Mouse (Mus musculus): ENCODE data around the gene Cactin. TPM values are rescaled to one million over a fixed set of nuclear protein-coding genes. Genes with fewer than 3 reads are reported as not detected.

The Cactin gene
- polyA plus RNA-seq, 1 experiment from 2014 or later, result 18.7 TPM

DNA sequence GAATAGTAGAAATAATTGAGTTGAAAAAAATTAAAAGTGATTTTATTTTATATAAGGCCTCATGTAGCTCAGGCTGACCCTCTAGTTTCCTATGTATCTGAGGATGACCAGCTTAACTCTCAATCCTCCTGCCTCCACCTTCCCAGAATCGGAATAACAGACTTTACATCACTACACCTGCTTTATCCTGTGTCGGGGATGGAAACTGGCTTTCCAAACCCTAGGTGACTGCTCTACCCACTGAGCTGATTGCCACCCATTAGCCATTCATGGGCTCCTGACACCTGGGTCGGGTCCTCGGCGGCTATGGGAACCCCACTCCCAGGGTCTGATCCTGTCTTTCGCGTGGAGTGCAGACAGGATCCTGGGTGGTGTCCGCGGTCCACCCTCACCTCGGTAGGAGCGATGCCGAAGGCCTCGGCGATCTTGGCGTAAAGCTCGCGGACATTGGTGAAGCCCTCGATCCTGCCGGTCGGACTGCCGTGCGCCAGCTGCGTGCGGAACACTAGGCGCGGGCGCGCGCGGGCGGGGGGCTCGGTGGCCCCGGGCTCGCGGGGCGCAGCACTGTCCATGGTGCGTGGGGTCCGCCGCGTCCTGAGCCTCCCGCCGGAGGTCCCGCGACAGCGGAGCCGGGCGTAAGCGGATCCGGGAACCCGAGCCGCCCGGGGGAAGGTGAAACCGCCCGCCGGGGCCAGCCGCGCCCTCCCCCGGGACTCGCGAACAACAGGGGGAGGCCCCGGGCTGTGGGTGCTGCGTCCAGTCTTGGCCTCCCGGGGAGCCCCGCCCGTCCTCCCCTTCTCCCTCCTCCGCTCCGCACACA, 22.0 kb downstream of the Cactin start, which contains the start of gene Gipc3:
Gene Gipc3 (minus strand): TSS at position 581 of the 820 bp plus-strand sequence.
- WGBS (ENCODE audit: insufficient replicate concordance), result 6% methylated on average over 54 of the region's 67 CpGs
- H3K4me2 ChIP-seq (ENCODE audit: low read depth, low read length), result peak within 1 kb of the TSS; percentile 66
- H3K36me3 ChIP-seq (ENCODE audit: control insufficient read depth, insufficient read depth), result no peaks in the 10 kb centered on the region
- ATAC-seq (ENCODE audit: low read depth), result no peak
- H3K9me3 ChIP-seq (replicated peaks; ENCODE audit: control insufficient read depth, low read length), result no peaks in the 10 kb centered on the region
- no peak within 1 kb of the TSS for H3K27ac ChIP-seq (ENCODE audit: low read length)
- H3K4me3 ChIP-seq (ENCODE audit: low read depth, low read length), result peak within 1 kb of the TSS; percentile 53
- peaks cover 50% of the 10 kb centered on the region for H3K27me3 ChIP-seq (ENCODE audit: control insufficient read depth, insufficient read depth, low read depth, low read length)
- H3K4me1 ChIP-seq (ENCODE audit: control insufficient read depth, low read depth, low read length), result peaks cover 36% of the 10 kb centered on the region
- H3K9ac ChIP-seq (ENCODE audit: low read depth, low read length), result peak within 1 kb of the TSS; percentile 38

DNA sequence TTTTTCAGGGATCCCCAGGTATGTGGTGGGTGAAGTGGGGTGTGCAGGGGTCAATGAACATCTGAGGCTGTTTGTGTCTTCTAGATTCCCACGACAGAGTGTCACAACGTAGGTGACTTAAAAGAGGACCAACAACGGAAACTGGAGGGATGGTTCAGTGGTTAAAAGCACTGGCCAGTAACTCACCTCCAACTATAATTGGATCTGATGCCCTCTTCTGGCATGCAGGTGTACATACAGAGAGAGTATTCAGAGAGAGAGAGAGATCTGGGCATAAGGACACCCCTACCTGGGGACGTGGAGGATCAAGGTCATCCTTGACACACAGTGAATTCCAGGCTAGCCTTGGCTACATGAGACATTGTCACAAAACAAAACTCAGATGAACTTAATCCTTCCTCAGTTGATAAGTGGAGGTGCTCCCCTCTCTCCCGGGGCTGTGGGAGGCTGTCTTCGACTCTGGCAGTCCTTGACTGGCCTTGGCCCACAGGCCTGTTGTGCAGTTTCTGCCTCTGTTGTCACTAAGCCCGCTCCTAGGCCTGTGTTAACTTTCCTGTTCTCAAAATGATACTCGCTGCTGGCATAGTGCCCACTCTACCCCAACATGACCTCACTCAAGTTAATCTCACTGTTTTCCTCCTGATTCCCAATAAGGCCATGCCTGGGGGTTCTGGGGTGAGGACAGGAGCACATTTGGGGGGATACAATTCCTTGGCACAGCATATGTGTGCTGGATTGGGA, 23.7 kb downstream of the Cactin start:
- H3K9me3 ChIP-seq (replicated peaks; ENCODE audit: control insufficient read depth, low read length), result no peaks in the 10 kb centered on the region
- ATAC-seq (ENCODE audit: low read depth), result no peak
- H3K27me3 ChIP-seq (ENCODE audit: control insufficient read depth, insufficient read depth, low read depth, low read length), result peaks cover 47% of the 10 kb centered on the region
- H3K4me1 ChIP-seq (ENCODE audit: control insufficient read depth, low read depth, low read length), result peaks cover 50% of the 10 kb centered on the region
- H3K4me2 ChIP-seq (ENCODE audit: low read depth, low read length), result no peak overlapping the region
- H3K4me3 ChIP-seq (ENCODE audit: low read depth, low read length), result no peak overlapping the region
- H3K9ac ChIP-seq (ENCODE audit: low read depth, low read length), result no peak overlapping the region
- H3K27ac ChIP-seq (ENCODE audit: low read length), result no peak overlapping the region
- 34% methylated on average over 8 of the region's 8 CpGs for WGBS (ENCODE audit: insufficient replicate concordance)
- H3K36me3 ChIP-seq (ENCODE audit: control insufficient read depth, insufficient read depth), result peaks cover 2% of the 10 kb centered on the region; the same call in 1 of the 2 replicates

DNA sequence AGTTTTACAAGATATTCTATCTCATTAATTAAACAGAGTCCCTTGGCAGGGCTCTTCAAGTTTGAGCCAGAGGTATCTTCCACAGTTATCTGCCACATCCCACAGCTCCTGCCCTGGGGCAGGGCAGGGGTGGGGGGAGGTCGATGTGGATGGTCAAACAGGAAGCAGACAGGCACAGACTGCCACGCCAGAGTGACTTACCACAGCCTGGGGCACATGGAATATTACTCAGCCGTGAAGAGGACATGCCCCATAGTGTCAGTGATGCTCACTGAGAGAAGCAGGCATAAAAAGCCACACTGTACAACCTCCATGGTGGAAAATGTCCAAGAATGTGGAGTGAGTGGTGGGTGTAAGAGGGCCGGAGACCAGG, 24.2 kb downstream of the Cactin start:
- Histone ChIP-seq H3K4me2 (ENCODE audit: low read depth, low read length) (no peak overlapping the region), H3K27me3 (ENCODE audit: control insufficient read depth, insufficient read depth, low read depth, low read length) (peaks cover 47% of the 10 kb centered on the region), H3K27ac (ENCODE audit: low read length) (no peak overlapping the region), H3K9me3 (replicated peaks; ENCODE audit: control insufficient read depth, low read length) (no peaks in the 10 kb centered on the region), H3K4me1 (ENCODE audit: control insufficient read depth, low read depth, low read length) (peaks cover 53% of the 10 kb centered on the region), H3K4me3 (ENCODE audit: low read depth, low read length) (no peak overlapping the region), H3K9ac (ENCODE audit: low read depth, low read length) (no peak overlapping the region), H3K36me3 (ENCODE audit: control insufficient read depth, insufficient read depth) (peaks cover 2% of the 10 kb centered on the region; the same call in 1 of the 2 replicates)
- ATAC-seq (ENCODE audit: low read depth), result no peak
- WGBS (ENCODE audit: insufficient replicate concordance), result 60% methylated on average over 4 of the region's 4 CpGs

DNA sequence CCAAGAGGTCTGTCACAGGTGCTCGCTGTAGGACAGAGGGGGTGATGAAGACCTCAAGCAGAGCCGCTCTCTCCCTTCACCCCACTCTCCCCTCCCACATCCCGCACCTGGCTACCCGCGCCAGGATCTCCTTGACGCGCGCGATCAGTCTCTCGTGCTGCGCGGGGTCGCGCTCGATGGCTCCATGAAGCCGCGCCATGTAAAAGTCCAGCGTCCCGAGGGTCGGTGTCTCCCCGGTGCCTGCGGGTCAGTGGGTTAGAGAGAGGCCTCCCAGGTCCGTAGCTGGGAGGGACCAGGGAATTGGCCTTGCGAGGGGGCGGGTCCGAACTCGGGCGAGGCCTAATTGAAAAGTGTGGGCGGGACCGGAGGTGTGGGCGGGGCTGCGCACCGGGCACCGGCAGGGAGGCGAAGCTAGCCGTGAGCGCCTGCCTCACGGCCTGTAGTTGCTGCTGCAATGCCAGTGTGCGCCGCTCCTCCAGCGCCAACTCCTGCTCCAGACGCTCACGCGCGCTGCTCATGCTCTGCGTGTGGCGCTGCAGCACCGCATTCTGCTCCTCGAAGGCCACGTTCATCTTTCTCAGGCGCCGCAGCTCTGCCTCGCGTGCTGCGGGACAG, 25.7 kb downstream of the Cactin start:
- peaks cover 47% of the 10 kb centered on the region for H3K4me1 ChIP-seq (ENCODE audit: control insufficient read depth, low read depth, low read length)
- peak overlapping the region; percentile 49 for H3K4me3 ChIP-seq (ENCODE audit: low read depth, low read length)
- no peak overlapping the region for H3K27ac ChIP-seq (ENCODE audit: low read length)
- 13% methylated on average over 55 of the region's 55 CpGs for WGBS (ENCODE audit: insufficient replicate concordance)
- no peaks in the 10 kb centered on the region for H3K9me3 ChIP-seq (replicated peaks; ENCODE audit: control insufficient read depth, low read length)
- peak overlapping the region; percentile 41 for H3K9ac ChIP-seq (ENCODE audit: low read depth, low read length)
- peak; percentile 4 for ATAC-seq (ENCODE audit: low read depth)
- H3K27me3 ChIP-seq (ENCODE audit: control insufficient read depth, insufficient read depth, low read depth, low read length), result peaks cover 43% of the 10 kb centered on the region
- H3K36me3 ChIP-seq (ENCODE audit: control insufficient read depth, insufficient read depth), result peaks cover 2% of the 10 kb centered on the region; the same call in 1 of the 2 replicates
- H3K4me2 ChIP-seq (ENCODE audit: low read depth, low read length), result peak overlapping the region; percentile 77

DNA sequence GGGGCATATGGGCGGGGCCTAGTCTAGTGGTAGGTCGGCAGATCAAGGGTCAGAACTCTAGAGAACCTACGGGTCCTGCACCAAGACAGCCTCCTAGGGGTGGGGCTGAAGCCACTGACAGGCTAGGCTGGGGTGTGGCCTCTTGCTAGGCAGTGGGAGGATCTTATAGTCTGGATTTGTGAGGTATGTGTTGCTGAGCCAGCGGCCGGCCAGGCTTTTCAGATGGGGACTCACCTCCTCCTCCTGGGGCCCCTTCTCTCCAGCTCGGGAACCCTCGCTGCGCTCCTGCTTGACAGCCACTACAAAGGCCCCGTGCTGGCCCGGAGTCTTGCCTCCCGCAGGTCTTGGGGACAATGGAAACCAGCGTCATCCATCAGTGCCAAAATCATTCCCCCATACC, 28.2 kb downstream of the Cactin start:
- peak overlapping the region; percentile 91 for H3K27ac ChIP-seq (ENCODE audit: low read length)

DNA sequence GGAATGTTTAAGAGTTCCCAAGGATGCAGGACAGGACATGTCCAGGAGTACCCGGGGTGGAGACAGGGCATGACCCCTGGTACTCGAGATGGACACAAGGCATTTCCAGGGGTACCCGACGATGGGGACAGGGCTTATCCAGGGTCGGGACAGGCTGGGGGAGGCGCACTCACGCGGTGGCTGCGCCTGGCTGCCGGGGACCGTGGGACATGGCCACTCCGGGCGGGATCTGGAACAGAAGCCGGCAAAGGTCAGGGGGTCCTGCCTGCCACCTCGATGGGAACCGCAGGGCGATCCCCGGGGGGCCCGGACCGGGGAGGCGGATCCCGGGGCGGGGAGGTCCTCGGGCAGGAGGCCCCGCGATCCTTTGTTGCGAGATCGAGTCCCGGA, 29.1 kb downstream of the Cactin start:
- 1% methylated on average over 27 of the region's 29 CpGs for WGBS (ENCODE audit: insufficient replicate concordance)
- Histone ChIP-seq H3K36me3 (ENCODE audit: control insufficient read depth, insufficient read depth) (peaks cover 2% of the 10 kb centered on the region; the same call in 1 of the 2 replicates), H3K9me3 (replicated peaks; ENCODE audit: control insufficient read depth, low read length) (no peaks in the 10 kb centered on the region), H3K4me2 (ENCODE audit: low read depth, low read length) (peak overlapping the region; percentile 96), H3K27me3 (ENCODE audit: control insufficient read depth, insufficient read depth, low read depth, low read length) (peaks cover 10% of the 10 kb centered on the region), H3K4me1 (ENCODE audit: control insufficient read depth, low read depth, low read length) (peaks cover 55% of the 10 kb centered on the region), H3K27ac (ENCODE audit: low read length) (peak overlapping the region; percentile 91), H3K9ac (ENCODE audit: low read depth, low read length) (peak overlapping the region; percentile 95), H3K4me3 (ENCODE audit: low read depth, low read length) (peak overlapping the region; percentile 87)
- ATAC-seq (ENCODE audit: low read depth), result no peak

More for the DNA sequence above, 28.2 kb downstream of the Cactin start:
- Histone ChIP-seq H3K9ac (ENCODE audit: low read depth, low read length) (peak overlapping the region; percentile 95), H3K4me3 (ENCODE audit: low read depth, low read length) (peak overlapping the region; percentile 87), H3K27me3 (ENCODE audit: control insufficient read depth, insufficient read depth, low read depth, low read length) (peaks cover 18% of the 10 kb centered on the region), H3K4me2 (ENCODE audit: low read depth, low read length) (peak overlapping the region; percentile 96), H3K9me3 (replicated peaks; ENCODE audit: control insufficient read depth, low read length) (no peaks in the 10 kb centered on the region), H3K4me1 (ENCODE audit: control insufficient read depth, low read depth, low read length) (peaks cover 54% of the 10 kb centered on the region), H3K36me3 (ENCODE audit: control insufficient read depth, insufficient read depth) (peaks cover 2% of the 10 kb centered on the region; the same call in 1 of the 2 replicates)
- 4% methylated on average over 12 of the region's 12 CpGs for WGBS (ENCODE audit: insufficient replicate concordance)
- ATAC-seq (ENCODE audit: low read depth), result peak; percentile 32

DNA sequence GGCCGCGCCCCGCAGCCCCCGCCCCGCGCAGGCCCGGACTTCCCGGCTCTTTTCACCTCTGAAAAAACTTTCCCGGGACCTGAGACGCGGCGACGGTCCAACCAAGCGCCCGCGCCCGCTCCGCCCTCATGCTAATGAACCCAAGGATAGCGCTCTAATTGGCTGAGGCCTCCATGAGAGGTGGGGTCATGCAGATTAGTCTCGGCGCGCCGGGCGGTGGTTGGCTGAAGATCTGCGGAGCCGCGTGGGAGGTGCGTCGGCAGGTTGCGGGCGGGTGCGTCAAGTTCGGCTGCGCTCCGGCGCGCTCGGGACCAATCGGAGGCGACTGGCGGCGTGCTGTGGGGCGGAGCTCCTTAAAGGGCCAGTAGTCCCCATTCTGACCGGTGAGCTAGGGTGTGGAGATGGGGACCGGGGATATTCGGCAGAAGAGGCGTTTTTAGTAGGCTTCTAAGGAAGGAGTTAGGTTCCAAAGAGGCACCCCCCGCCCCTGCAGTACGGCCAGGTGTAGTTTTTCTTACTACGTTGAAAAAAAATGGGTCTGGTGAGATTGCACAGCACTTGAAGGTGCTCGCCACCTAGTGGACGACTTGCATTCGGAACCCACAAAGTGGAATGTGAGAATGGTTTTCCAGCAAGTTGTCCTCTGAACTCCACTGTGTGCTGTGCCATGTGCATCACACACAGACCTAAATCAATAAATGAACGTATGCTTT, 29.6 kb downstream of the Cactin start, which contains the start of gene Hmg20b:
Gene Hmg20b (minus strand): TSS at position 130 of the 713 bp plus-strand sequence.
- H3K36me3 ChIP-seq (ENCODE audit: control insufficient read depth, insufficient read depth), result peaks cover 2% of the 10 kb centered on the region; the same call in 1 of the 2 replicates
- H3K4me3 ChIP-seq (ENCODE audit: low read depth, low read length), result peak within 1 kb of the TSS; percentile 87
- peaks cover 5% of the 10 kb centered on the region for H3K27me3 ChIP-seq (ENCODE audit: control insufficient read depth, insufficient read depth, low read depth, low read length)
- WGBS (ENCODE audit: insufficient replicate concordance), result under 1% methylated on average over 54 of the region's 54 CpGs
- H3K4me2 ChIP-seq (ENCODE audit: low read depth, low read length), result peak within 1 kb of the TSS; percentile 96
- ATAC-seq (ENCODE audit: low read depth), result peak; percentile 93
- H3K27ac ChIP-seq (ENCODE audit: low read length), result peak within 1 kb of the TSS; percentile 91
- peak within 1 kb of the TSS; percentile 95 for H3K9ac ChIP-seq (ENCODE audit: low read depth, low read length)
- H3K4me1 ChIP-seq (ENCODE audit: control insufficient read depth, low read depth, low read length), result peaks cover 58% of the 10 kb centered on the region
- H3K9me3 ChIP-seq (replicated peaks; ENCODE audit: control insufficient read depth, low read length), result no peaks in the 10 kb centered on the region

DNA sequence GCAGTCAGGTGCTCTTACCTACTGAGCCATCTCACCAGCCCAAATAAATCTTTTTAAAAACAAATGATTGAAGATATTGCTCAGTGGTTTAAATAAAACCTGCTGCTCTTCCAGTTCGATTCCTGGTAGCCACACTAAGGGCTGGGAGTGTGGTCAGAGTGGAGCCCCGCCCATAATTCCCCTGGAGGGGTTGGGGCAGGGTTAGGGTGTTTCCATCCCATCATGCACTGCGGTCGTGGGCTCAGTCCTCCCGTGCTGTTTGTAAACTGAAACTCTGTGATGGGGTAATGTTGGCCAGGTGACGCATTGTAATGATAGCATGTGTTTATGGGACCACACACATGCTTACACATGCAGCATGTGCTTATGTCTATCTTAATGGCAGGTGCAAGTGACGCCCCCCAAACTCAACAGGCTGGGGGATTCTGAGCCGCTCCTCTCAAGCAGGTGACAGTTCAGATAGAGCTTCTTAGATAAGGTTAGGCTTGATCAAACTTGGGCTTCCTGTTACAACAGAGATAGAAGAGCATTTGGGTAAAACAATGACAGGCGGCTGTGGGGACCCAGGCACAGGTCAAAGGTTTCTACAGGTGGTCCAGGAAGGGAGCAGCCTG, 30.9 kb downstream of the Cactin start:
- Histone ChIP-seq H3K27ac (ENCODE audit: low read length) (peak overlapping the region; percentile 91), H3K27me3 (ENCODE audit: control insufficient read depth, insufficient read depth, low read depth, low read length) (no peaks in the 10 kb centered on the region), H3K4me3 (ENCODE audit: low read depth, low read length) (peak overlapping the region; percentile 55), H3K36me3 (ENCODE audit: control insufficient read depth, insufficient read depth) (peaks cover 2% of the 10 kb centered on the region; the same call in 1 of the 2 replicates), H3K4me1 (ENCODE audit: control insufficient read depth, low read depth, low read length) (peaks cover 60% of the 10 kb centered on the region), H3K9ac (ENCODE audit: low read depth, low read length) (peak overlapping the region; percentile 65), H3K9me3 (replicated peaks; ENCODE audit: control insufficient read depth, low read length) (no peaks in the 10 kb centered on the region), H3K4me2 (ENCODE audit: low read depth, low read length) (peak overlapping the region; percentile 78)
- WGBS (ENCODE audit: insufficient replicate concordance), result 5% methylated on average over 9 of the region's 9 CpGs
- no peak for ATAC-seq (ENCODE audit: low read depth)
